Mouse (Mus musculus): ENCODE measurements at regions not wholly inside any gene's neighbourhood (a gene's known extent, or its start where the extent isn't known, plus 50 kb on each side); places are given as distances from the start of the nearest gene placed in this dataset.

- Histone ChIP-seq H3K27ac (ENCODE audit: low read length) (no peak overlapping the region), H3K9me3 (replicated peaks; ENCODE audit: control insufficient read depth, low read length) (no peaks in the 10 kb centered on the region), H3K4me2 (ENCODE audit: low read depth, low read length) (no peak overlapping the region), H3K4me3 (replicated peaks; ENCODE audit: low read length) (no peak overlapping the region), H3K27me3 (ENCODE audit: control insufficient read depth, insufficient read depth, low read length) (no peaks in the 10 kb centered on the region), H3K9ac (ENCODE audit: low read length) (no peak overlapping the region), H3K36me3 (ENCODE audit: control insufficient read depth, insufficient read depth, low read length) (no peaks in the 10 kb centered on the region), H3K4me1 (ENCODE audit: control insufficient read depth, insufficient read depth, low read length) (peaks cover 24% of the 10 kb centered on the region)
- 85% methylated on average over 10 of the region's 10 CpGs for WGBS
- no peak for ATAC-seq (ENCODE audit: insufficient read depth, low FRiP score)
Observed at GRCm38 (mm10) chr17:83085792-83086475, 129.2 kb upstream of the Pkdcc start.

- Histone ChIP-seq H3K4me2 (ENCODE audit: low read depth, low read length) (no peak overlapping the region), H3K4me3 (replicated peaks; ENCODE audit: low read length) (no peak overlapping the region), H3K9me3 (replicated peaks; ENCODE audit: control insufficient read depth, low read length) (no peaks in the 10 kb centered on the region), H3K9ac (ENCODE audit: low read length) (no peak overlapping the region), H3K36me3 (ENCODE audit: control insufficient read depth, insufficient read depth, low read length) (no peaks in the 10 kb centered on the region), H3K27me3 (ENCODE audit: control insufficient read depth, insufficient read depth, low read length) (no peaks in the 10 kb centered on the region), H3K27ac (ENCODE audit: low read length) (no peak overlapping the region), H3K4me1 (ENCODE audit: control insufficient read depth, insufficient read depth, low read length) (peaks cover 20% of the 10 kb centered on the region)
- 77% methylated on average over 2 of the region's 2 CpGs for WGBS
- ATAC-seq (ENCODE audit: insufficient read depth, low FRiP score): no peak
Observed at GRCm38 (mm10) chr17:83086703-83087102, 128.4 kb upstream of the Pkdcc start.

GRCm38 (mm10) chr17:83088471-83088870, 126.6 kb upstream of the Pkdcc start:
- no peak for ATAC-seq (ENCODE audit: insufficient read depth, low FRiP score)
- Histone ChIP-seq H3K9ac (ENCODE audit: low read length) (no peak overlapping the region), H3K9me3 (replicated peaks; ENCODE audit: control insufficient read depth, low read length) (no peaks in the 10 kb centered on the region), H3K27ac (ENCODE audit: low read length) (no peak overlapping the region), H3K4me3 (replicated peaks; ENCODE audit: low read length) (no peak overlapping the region), H3K4me2 (ENCODE audit: low read depth, low read length) (no peak overlapping the region), H3K27me3 (ENCODE audit: control insufficient read depth, insufficient read depth, low read length) (no peaks in the 10 kb centered on the region), H3K4me1 (ENCODE audit: control insufficient read depth, insufficient read depth, low read length) (peaks cover 11% of the 10 kb centered on the region), H3K36me3 (ENCODE audit: control insufficient read depth, insufficient read depth, low read length) (no peaks in the 10 kb centered on the region)
- WGBS: 73% methylated on average over 2 of the region's 2 CpGs

GRCm38 (mm10) chr17:83089856-83090692, 125.0 kb upstream of the Pkdcc start:
- Histone ChIP-seq H3K27me3 (ENCODE audit: control insufficient read depth, insufficient read depth, low read length) (no peaks in the 10 kb centered on the region), H3K36me3 (ENCODE audit: control insufficient read depth, insufficient read depth, low read length) (no peaks in the 10 kb centered on the region), H3K4me1 (ENCODE audit: control insufficient read depth, insufficient read depth, low read length) (peaks cover 5% of the 10 kb centered on the region; the same call in 1 of the 2 replicates), H3K4me2 (ENCODE audit: low read depth, low read length) (no peak overlapping the region), H3K27ac (ENCODE audit: low read length) (no peak overlapping the region; the same call in 1 of the 2 replicates), H3K4me3 (replicated peaks; ENCODE audit: low read length) (no peak overlapping the region), H3K9me3 (replicated peaks; ENCODE audit: control insufficient read depth, low read length) (no peaks in the 10 kb centered on the region), H3K9ac (ENCODE audit: low read length) (no peak overlapping the region)
- ATAC-seq (ENCODE audit: insufficient read depth, low FRiP score): peak; percentile 71
- WGBS: 43% methylated on average over 10 of the region's 10 CpGs

- Histone ChIP-seq H3K9ac (ENCODE audit: low read length) (no peak overlapping the region), H3K4me3 (replicated peaks; ENCODE audit: low read length) (no peak overlapping the region), H3K27ac (ENCODE audit: low read length) (no peak overlapping the region), H3K9me3 (replicated peaks; ENCODE audit: control insufficient read depth, low read length) (no peaks in the 10 kb centered on the region), H3K27me3 (ENCODE audit: control insufficient read depth, insufficient read depth, low read length) (no peaks in the 10 kb centered on the region), H3K4me2 (ENCODE audit: low read depth, low read length) (no peak overlapping the region), H3K4me1 (ENCODE audit: control insufficient read depth, insufficient read depth, low read length) (peaks cover 13% of the 10 kb centered on the region), H3K36me3 (ENCODE audit: control insufficient read depth, insufficient read depth, low read length) (no peaks in the 10 kb centered on the region)
- ATAC-seq (ENCODE audit: insufficient read depth, low FRiP score): no peak
- WGBS: 76% methylated on average over 5 of the region's 5 CpGs
Observed at GRCm38 (mm10) chr17:83093862-83094261, 121.2 kb upstream of the Pkdcc start.

- ATAC-seq (ENCODE audit: insufficient read depth, low FRiP score): no peak
- peaks cover 10% of the 10 kb centered on the region; the same call in 1 of the 2 replicates for H3K4me1 ChIP-seq (ENCODE audit: control insufficient read depth, insufficient read depth, low read length)
- no peaks in the 10 kb centered on the region for H3K9me3 ChIP-seq (replicated peaks; ENCODE audit: control insufficient read depth, low read length)
- no peak overlapping the region for H3K4me2 ChIP-seq (ENCODE audit: low read depth, low read length)
- H3K4me3 ChIP-seq (replicated peaks; ENCODE audit: low read length): no peak overlapping the region
- no peaks in the 10 kb centered on the region for H3K36me3 ChIP-seq (ENCODE audit: control insufficient read depth, insufficient read depth, low read length)
- peak overlapping the region; percentile 26; the same call in 1 of the 2 replicates for H3K9ac ChIP-seq (ENCODE audit: low read length)
- H3K27me3 ChIP-seq (ENCODE audit: control insufficient read depth, insufficient read depth, low read length): no peaks in the 10 kb centered on the region
- H3K27ac ChIP-seq (ENCODE audit: low read length): no peak overlapping the region
- WGBS: 36% methylated on average over 8 of the region's 8 CpGs
Observed at GRCm38 (mm10) chr17:83096451-83096850, 118.6 kb upstream of the Pkdcc start.

- Histone ChIP-seq H3K4me2 (ENCODE audit: low read depth, low read length) (no peak overlapping the region), H3K4me3 (replicated peaks; ENCODE audit: low read length) (no peak overlapping the region), H3K36me3 (ENCODE audit: control insufficient read depth, insufficient read depth, low read length) (no peaks in the 10 kb centered on the region), H3K9ac (ENCODE audit: low read length) (no peak overlapping the region), H3K4me1 (ENCODE audit: control insufficient read depth, insufficient read depth, low read length) (peaks cover 15% of the 10 kb centered on the region), H3K27me3 (ENCODE audit: control insufficient read depth, insufficient read depth, low read length) (no peaks in the 10 kb centered on the region), H3K9me3 (replicated peaks; ENCODE audit: control insufficient read depth, low read length) (no peaks in the 10 kb centered on the region), H3K27ac (ENCODE audit: low read length) (no peak overlapping the region)
- no peak for ATAC-seq (ENCODE audit: insufficient read depth, low FRiP score)
- WGBS: 88% methylated on average over 16 of the region's 16 CpGs
Observed at GRCm38 (mm10) chr17:83097998-83098397, 117.1 kb upstream of the Pkdcc start.

- H3K36me3 ChIP-seq (ENCODE audit: control insufficient read depth, insufficient read depth, low read length): no peaks in the 10 kb centered on the region
- 72% methylated on average over 12 of the region's 12 CpGs for WGBS
- no peaks in the 10 kb centered on the region for H3K27me3 ChIP-seq (ENCODE audit: control insufficient read depth, insufficient read depth, low read length)
- H3K9me3 ChIP-seq (replicated peaks; ENCODE audit: control insufficient read depth, low read length): no peaks in the 10 kb centered on the region
- H3K4me2 ChIP-seq (ENCODE audit: low read depth, low read length): no peak overlapping the region
- no peak for ATAC-seq (ENCODE audit: insufficient read depth, low FRiP score)
- H3K4me3 ChIP-seq (replicated peaks; ENCODE audit: low read length): no peak overlapping the region
- H3K9ac ChIP-seq (ENCODE audit: low read length): no peak overlapping the region
- H3K27ac ChIP-seq (ENCODE audit: low read length): no peak overlapping the region
- H3K4me1 ChIP-seq (ENCODE audit: control insufficient read depth, insufficient read depth, low read length): peaks cover 18% of the 10 kb centered on the region
Observed at GRCm38 (mm10) chr17:83098679-83099413, 116.2 kb upstream of the Pkdcc start.

- Histone ChIP-seq H3K4me1 (ENCODE audit: control insufficient read depth, insufficient read depth, low read length) (peaks cover 16% of the 10 kb centered on the region), H3K4me3 (replicated peaks; ENCODE audit: low read length) (no peak overlapping the region), H3K4me2 (ENCODE audit: low read depth, low read length) (no peak overlapping the region), H3K9ac (ENCODE audit: low read length) (no peak overlapping the region), H3K27me3 (ENCODE audit: control insufficient read depth, insufficient read depth, low read length) (no peaks in the 10 kb centered on the region), H3K36me3 (ENCODE audit: control insufficient read depth, insufficient read depth, low read length) (no peaks in the 10 kb centered on the region), H3K9me3 (replicated peaks; ENCODE audit: control insufficient read depth, low read length) (no peaks in the 10 kb centered on the region), H3K27ac (ENCODE audit: low read length) (no peak overlapping the region)
- ATAC-seq (ENCODE audit: insufficient read depth, low FRiP score): no peak
- 46% methylated on average over 7 of the region's 7 CpGs for WGBS
Observed at GRCm38 (mm10) chr17:83101035-83101434, 114.1 kb upstream of the Pkdcc start.

Data from stomach, embryonic 16.5 days (tissue).